Mouse (Mus musculus) forebrain, embryonic 11.5 days (tissue): ENCODE results near the gene C730034F03Rik. TPM values are rescaled to one million over a fixed set of nuclear protein-coding genes. Genes with fewer than 3 reads are reported as not detected.

Experiments used
- ATAC-seq: fragments of 200-750 bp; cut with Nextera tagmentation; replicated peaks from 2 replicates; pipeline ENCODE4 v1.8.0; 2017; ENCODE audit warnings: moderate TSS enrichment; ENCODE audit not compliant: low FRiP score
- DNase-seq: peaks from one replicate; pipeline ENCODE4 v3.0.0-alpha.2; 2017; ENCODE audit warnings: low spot score
- H3K27ac ChIP-seq: fragments of 300-500 bp; sonication (generic); 2 replicates; pipeline ENCODE4 v1.5.1; 2014; ENCODE audit warnings: low read depth, low read length
- H3K27me3 ChIP-seq: fragments of 300-500 bp; sonication (generic); 2 replicates; pipeline ENCODE4 v1.6.1; 2014; ENCODE audit warnings: mild to moderate bottlenecking, low read length, mixed read lengths; ENCODE audit not compliant: control insufficient read depth, insufficient read depth
- H3K36me3 ChIP-seq: fragments of 300-500 bp; sonication (generic); 2 replicates; pipeline ENCODE4 v1.6.1; 2014; ENCODE audit warnings: mild to moderate bottlenecking, low read length, moderate library complexity, mixed read lengths; ENCODE audit not compliant: control insufficient read depth, insufficient read depth
- H3K4me1 ChIP-seq: fragments of 300-500 bp; sonication (generic); replicated peaks from 2 replicates; pipeline ENCODE4 v1.6.1; 2014; ENCODE audit warnings: low read length, mixed read lengths; ENCODE audit not compliant: control insufficient read depth, insufficient read depth
- H3K4me2 ChIP-seq: fragments of 300-500 bp; sonication (generic); 2 replicates; pipeline ENCODE4 v1.6.1; 2014; ENCODE audit warnings: low read depth, mild to moderate bottlenecking, low read length, moderate library complexity, mixed read lengths; ENCODE audit not compliant: severe bottlenecking
- H3K4me3 ChIP-seq: fragments of 300-500 bp; sonication (generic); 2 replicates; pipeline ENCODE4 v1.5.1; 2014; ENCODE audit warnings: low read depth, low read length
- H3K9ac ChIP-seq: fragments of 300-500 bp; sonication (generic); 2 replicates; pipeline ENCODE4 v1.6.1; 2014; ENCODE audit warnings: low read length
- H3K9me3 ChIP-seq: fragments of 300-500 bp; sonication (generic); 2 replicates; pipeline ENCODE4 v1.6.1; 2016; ENCODE audit warnings: low read length, mixed read lengths; ENCODE audit not compliant: control insufficient read depth
- WGBS: fragments of 180-500 bp; shearing (Covaris S2); extraction: QIAGEN DNeasy Blood & Tissue Kit; methylation state at CpG from one replicate; pipeline ENCODE4 v1.1.7; 2014; 5-methylcytosine and 5-hydroxymethylcytosine counted together
- polyA plus RNA-seq: library from polyadenylated mRNA; unstranded; fragments of >200 nt; fragmentation: Nextera tagmentation; extraction: Ambion mirVana; gene quantifications from 2 replicates; pipeline ENCODE4 v1.2.1, GENCODE M21; 2014

Gene C730034F03Rik
- polyA plus RNA-seq = 3.5 and 6.0 TPM in 2 replicates

GRCm38 (mm10) chr15:89429352-89430221, at the start of gene C730034F03Rik, which contains the start of the genes Gm44502 and Chkb:
Gene C730034F03Rik (plus strand): TSS chr15:89429589.
Gene Gm44502 (minus strand): TSS chr15:89429696.
Gene Chkb (minus strand): TSS chr15:89429908.
- Histone ChIP-seq H3K4me2 (peak within 1 kb of the TSS; percentile 93), H3K4me1 (peaks cover 8% of the 10 kb centered on the region; the same call in 1 of the 2 replicates), H3K27ac (peak within 1 kb of the TSS; percentile 93), H3K27me3 (no peaks in the 10 kb centered on the region), H3K9ac (peak within 1 kb of the TSS; percentile 79), H3K36me3 (no peaks in the 10 kb centered on the region; the same call in 1 of the 2 replicates), H3K9me3 (no peaks in the 10 kb centered on the region), H3K4me3 (peak within 1 kb of the TSS; percentile 79)
- WGBS = under 1% methylated on average over 59 of the region's 70 CpGs
- DNase-seq (peak; percentile 95), ATAC-seq (peak; percentile 93)

- WGBS = 89% methylated on average over 7 of the region's 7 CpGs
- H3K4me2 ChIP-seq = no peak within 1 kb of the TSS
- H3K27me3 ChIP-seq = peaks cover 6% of the 10 kb centered on the region
- ATAC-seq (no peak), DNase-seq (no peak)
- no peaks in the 10 kb centered on the region for H3K4me1 ChIP-seq
- no peak within 1 kb of the TSS for H3K27ac ChIP-seq
- H3K9ac ChIP-seq = no peak within 1 kb of the TSS; the same call in 1 of the 2 replicates
- no peaks in the 10 kb centered on the region for H3K9me3 ChIP-seq
- no peaks in the 10 kb centered on the region for H3K36me3 ChIP-seq
- no peak within 1 kb of the TSS for H3K4me3 ChIP-seq
Observed at GRCm38 (mm10) chr15:89384617-89385016, 44.8 kb upstream of the C730034F03Rik start, which contains the start of gene Klhdc7b. Gene Klhdc7b (plus strand): TSS chr15:89384917.

DNA sequence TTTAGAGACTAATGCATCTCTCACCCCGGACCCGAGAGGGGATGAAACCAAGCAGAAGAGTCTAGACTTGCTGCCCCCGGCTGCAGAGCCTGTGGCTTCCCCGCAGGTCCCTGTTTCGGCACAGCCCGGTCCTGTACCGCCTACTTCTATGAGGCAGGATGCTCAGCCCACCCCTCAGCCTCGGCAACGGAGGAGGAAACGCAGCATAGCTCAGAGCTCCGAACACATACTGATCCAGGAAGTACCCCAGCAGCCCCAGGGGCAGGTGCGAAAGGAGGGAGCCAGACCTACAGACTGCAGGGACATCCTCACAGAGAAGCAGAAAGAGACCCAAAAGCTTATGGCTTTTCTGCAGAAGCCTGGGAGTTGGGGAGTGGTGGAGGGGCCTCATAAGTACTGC, 42.3 kb upstream of the C730034F03Rik start:
- Histone ChIP-seq H3K27me3 (no peaks in the 10 kb centered on the region), H3K9me3 (no peaks in the 10 kb centered on the region), H3K4me1 (no peaks in the 10 kb centered on the region), H3K4me3 (no peak overlapping the region), H3K4me2 (no peak overlapping the region), H3K9ac (no peak overlapping the region), H3K27ac (no peak overlapping the region), H3K36me3 (no peaks in the 10 kb centered on the region)
- ATAC-seq (no peak), DNase-seq (no peak)
- 48% methylated on average over 12 of the region's 12 CpGs for WGBS

DNA sequence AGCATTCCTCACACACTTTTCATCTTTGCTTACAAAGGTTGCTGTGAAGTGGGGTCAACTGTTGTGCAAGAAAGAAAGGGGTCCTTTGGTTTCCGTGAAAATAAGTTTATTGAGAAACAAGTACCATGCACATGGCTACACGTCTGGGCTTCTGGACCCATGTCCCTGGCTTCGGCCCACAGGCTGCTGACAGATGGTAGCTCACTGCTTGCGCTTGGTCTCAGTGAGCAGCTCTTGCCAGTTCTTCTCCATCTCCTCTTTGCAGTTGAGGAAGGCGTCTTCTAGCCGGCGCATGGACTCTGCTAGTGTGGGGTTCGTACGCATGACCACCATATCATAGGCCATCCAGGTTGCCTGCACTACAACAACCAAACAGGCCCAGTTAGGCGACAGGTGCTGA, 39.3 kb upstream of the C730034F03Rik start:
- no peak overlapping the region for H3K4me3 ChIP-seq
- DNase-seq = no peak
- no peak overlapping the region for H3K9ac ChIP-seq
- H3K36me3 ChIP-seq = no peaks in the 10 kb centered on the region
- H3K27me3 ChIP-seq = no peaks in the 10 kb centered on the region
- WGBS = 88% methylated on average over 10 of the region's 10 CpGs
- H3K4me1 ChIP-seq = no peaks in the 10 kb centered on the region
- no peak for ATAC-seq
- no peak overlapping the region for H3K27ac ChIP-seq
- H3K4me2 ChIP-seq = no peak overlapping the region
- no peaks in the 10 kb centered on the region for H3K9me3 ChIP-seq

- Histone ChIP-seq H3K9ac (no peak overlapping the region), H3K27ac (no peak overlapping the region), H3K4me3 (no peak overlapping the region), H3K4me1 (no peaks in the 10 kb centered on the region), H3K4me2 (no peak overlapping the region), H3K36me3 (no peaks in the 10 kb centered on the region), H3K27me3 (no peaks in the 10 kb centered on the region), H3K9me3 (no peaks in the 10 kb centered on the region)
- 93% methylated on average over 4 of the region's 4 CpGs for WGBS
- ATAC-seq (no peak), DNase-seq (no peak)
Observed at GRCm38 (mm10) chr15:89396883-89397282, 32.5 kb upstream of the C730034F03Rik start.

- Histone ChIP-seq H3K9me3 (no peaks in the 10 kb centered on the region), H3K4me1 (no peaks in the 10 kb centered on the region), H3K9ac (no peak overlapping the region), H3K27ac (no peak overlapping the region), H3K4me3 (no peak overlapping the region), H3K4me2 (no peak overlapping the region), H3K36me3 (no peaks in the 10 kb centered on the region), H3K27me3 (no peaks in the 10 kb centered on the region)
- 70% methylated on average over 2 of the region's 2 CpGs for WGBS
- ATAC-seq = no peak
- no peak for DNase-seq
Observed at GRCm38 (mm10) chr15:89398146-89398545, 31.2 kb upstream of the C730034F03Rik start.

- H3K4me2 ChIP-seq = no peak overlapping the region
- H3K9ac ChIP-seq = no peak overlapping the region
- H3K27me3 ChIP-seq = no peaks in the 10 kb centered on the region
- H3K9me3 ChIP-seq = no peaks in the 10 kb centered on the region
- 57% methylated on average over 1 of the region's 1 CpGs for WGBS
- ATAC-seq = no peak
- H3K36me3 ChIP-seq = no peaks in the 10 kb centered on the region
- no peak overlapping the region for H3K27ac ChIP-seq
- no peak for DNase-seq
- no peaks in the 10 kb centered on the region for H3K4me1 ChIP-seq
- no peak overlapping the region for H3K4me3 ChIP-seq
Observed at GRCm38 (mm10) chr15:89399716-89400115, 29.7 kb upstream of the C730034F03Rik start.

GRCm38 (mm10) chr15:89402471-89402870, 26.9 kb upstream of the C730034F03Rik start:
- WGBS = 85% methylated on average over 1 of the region's 1 CpGs
- ATAC-seq = no peak
- Histone ChIP-seq H3K4me3 (no peak overlapping the region), H3K27me3 (no peaks in the 10 kb centered on the region), H3K4me1 (no peaks in the 10 kb centered on the region), H3K27ac (no peak overlapping the region), H3K4me2 (no peak overlapping the region), H3K36me3 (no peaks in the 10 kb centered on the region), H3K9ac (no peak overlapping the region), H3K9me3 (no peaks in the 10 kb centered on the region)
- no peak for DNase-seq
